Mouse (Mus musculus): Measurements from ENCODE around the gene Abca14. TPM values are rescaled to one million over a fixed set of nuclear protein-coding genes. Genes with fewer than 3 reads are reported as not detected.

The Abca14 gene
- total RNA-seq (2015; ENCODE audit: low replicate concordance) (not detected in 2 replicates), total RNA-seq (2017; ENCODE audit: low replicate concordance) (not detected in 2 replicates)

GRCm38 (mm10) chr7:120203789-120204188 is at the start of gene Abca14:
Gene Abca14, plus strand, starts transcription at chr7:120203961.
- ATAC-seq (replicated peaks; ENCODE audit: low FRiP score, poor library complexity, severe bottlenecking): no peak

- ATAC-seq (replicated peaks; ENCODE audit: low FRiP score, poor library complexity, severe bottlenecking): no peak
Observed at GRCm38 (mm10) chr7:120156841-120157409, 46.8 kb upstream of the Abca14 start.

DNA sequence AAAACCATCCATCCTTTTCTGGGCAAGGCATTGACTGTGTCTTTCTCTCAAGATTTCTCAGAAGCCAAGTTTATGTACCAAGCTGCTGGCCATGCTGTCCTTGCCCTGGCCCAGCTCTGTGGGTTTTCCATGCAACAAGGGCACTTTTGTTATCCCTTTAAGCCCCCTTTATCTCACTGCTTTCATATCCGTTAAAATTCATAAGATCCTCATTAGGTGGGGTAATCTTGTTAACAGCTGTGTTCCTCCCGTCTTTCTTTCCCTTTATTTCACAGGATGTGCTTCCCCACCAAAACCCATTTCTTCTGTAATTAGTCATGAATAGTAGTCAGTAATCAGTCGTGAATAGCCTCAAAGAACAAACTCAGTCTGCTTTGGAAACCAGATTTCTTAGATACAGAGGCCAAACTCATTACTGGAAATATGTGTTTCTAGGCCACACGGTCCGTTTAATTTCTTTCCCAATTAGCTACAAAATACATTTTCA is 46.1 kb upstream of the Abca14 start:
- no peak for ATAC-seq (replicated peaks; ENCODE audit: low FRiP score, poor library complexity, severe bottlenecking)

DNA sequence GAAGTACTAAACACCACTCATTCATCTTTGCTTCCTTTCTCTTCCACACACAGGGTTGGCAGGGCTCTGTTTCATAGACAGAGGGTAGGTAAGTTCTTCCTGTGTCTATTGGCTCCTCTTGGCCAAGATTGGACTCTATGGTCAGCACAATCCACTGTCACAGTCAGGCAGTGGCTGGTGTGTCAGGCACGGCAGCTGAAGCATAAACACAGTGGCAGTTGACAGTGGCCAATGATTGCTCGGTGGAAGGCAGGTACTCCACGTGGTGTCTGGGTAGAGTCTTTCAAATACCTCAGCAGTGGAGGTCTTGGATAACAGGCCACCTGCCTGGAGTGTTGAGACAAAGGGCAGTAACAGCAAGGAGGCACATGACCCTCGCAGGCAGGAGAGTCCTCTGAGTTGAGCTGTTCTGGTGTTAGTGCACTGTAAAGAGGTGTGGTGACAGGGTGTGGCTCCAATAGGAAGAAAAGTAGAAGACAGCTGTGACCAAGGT is 45.6 kb upstream of the Abca14 start:
- no peak for ATAC-seq (replicated peaks; ENCODE audit: low FRiP score, poor library complexity, severe bottlenecking)

DNA sequence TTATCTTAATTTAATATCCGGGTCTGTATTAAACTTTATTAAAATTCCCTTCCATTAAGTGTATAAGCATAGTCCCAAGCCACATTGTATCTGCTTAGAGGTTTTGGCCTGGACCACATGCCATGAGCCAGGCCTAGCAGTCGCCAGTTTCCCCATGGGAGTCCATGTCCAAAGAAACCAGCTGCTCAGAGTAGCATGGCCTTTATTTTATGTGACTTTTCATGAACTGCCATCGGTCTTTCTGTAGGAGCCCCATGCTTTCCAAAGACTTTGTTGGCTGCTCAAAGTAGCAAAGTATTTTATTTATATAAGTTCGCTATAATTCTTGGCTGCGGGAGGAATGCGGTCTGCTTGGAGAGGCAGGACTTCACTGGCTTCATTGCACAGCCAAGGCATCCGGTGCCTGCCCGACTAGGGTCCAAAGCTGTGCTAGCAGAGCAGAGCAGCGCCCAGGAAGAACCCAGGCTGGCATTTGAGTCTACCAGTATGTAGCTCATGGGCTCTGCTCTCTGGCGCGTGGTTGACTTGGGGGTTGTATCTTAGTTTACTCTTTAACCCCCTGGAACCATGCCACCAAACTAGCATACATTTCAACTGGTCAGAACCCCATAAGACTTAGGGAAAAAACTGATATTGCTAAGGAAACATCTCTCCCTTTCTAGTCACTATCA is 40.0 kb upstream of the Abca14 start:
- ATAC-seq (replicated peaks; ENCODE audit: low FRiP score, poor library complexity, severe bottlenecking): no peak

DNA sequence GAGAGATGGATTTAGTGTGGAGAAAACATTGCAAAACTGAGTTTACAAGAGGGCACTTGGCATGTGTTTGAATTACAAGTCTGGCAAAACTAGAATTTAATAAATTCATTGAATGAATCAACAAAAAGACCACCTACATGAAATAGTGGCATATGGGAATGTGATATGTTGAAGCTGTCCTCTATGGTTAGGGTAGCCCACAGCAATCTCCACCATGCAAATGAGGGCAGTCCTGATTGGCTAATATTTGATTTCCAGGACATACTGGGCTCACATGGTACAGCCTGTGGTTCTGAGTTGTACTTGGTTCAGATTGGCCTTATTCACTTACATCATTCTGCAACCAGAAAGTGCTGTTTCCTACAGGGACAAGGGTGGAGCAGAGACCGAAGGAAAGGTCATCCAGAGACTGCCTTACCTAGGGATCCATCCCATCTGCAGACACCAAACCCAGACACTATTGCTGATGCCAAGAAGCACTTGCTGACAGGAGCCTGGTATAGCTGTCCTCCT is 31.5 kb upstream of the Abca14 start:
- ATAC-seq (replicated peaks; ENCODE audit: low FRiP score, poor library complexity, severe bottlenecking): no peak

DNA sequence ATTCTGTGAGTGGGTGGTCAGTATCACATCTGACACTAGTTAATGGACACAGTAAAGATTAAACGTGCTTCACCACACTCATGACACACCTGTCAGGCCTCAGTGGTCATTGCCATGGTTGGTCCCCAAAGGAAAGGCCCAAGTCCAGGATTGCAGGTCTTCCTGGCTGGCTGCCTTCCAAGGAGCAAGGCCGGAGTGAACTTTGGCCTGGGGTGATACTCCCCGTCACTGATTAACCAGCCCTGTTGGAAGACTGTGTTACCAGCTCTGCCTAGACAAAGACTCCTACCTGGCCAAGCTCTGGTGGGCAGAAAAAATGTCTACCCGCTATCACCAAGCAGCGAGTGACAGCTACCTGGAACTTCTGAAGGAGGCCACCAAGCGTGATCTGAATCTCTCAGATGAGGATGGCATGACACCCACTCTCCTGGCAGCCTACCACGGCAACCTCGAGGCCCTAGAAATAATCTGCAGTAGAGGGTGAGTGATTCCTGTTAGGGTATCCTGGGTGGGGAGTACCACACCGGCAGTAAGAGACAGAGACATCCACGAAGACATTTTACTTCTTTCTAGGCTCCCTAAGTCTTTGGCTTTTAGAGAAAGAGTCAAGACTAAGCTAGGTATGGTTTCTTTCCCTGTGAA is 30.0 kb upstream of the Abca14 start, which contains the start of gene Anks4b:
TSS of gene Anks4b (plus strand) at position 256 of the 642 bp plus-strand sequence.
- ATAC-seq (replicated peaks; ENCODE audit: low FRiP score, poor library complexity, severe bottlenecking): no peak

GRCm38 (mm10) chr7:120174723-120175504 is 28.8 kb upstream of the Abca14 start:
- ATAC-seq (replicated peaks; ENCODE audit: low FRiP score, poor library complexity, severe bottlenecking): no peak

DNA sequence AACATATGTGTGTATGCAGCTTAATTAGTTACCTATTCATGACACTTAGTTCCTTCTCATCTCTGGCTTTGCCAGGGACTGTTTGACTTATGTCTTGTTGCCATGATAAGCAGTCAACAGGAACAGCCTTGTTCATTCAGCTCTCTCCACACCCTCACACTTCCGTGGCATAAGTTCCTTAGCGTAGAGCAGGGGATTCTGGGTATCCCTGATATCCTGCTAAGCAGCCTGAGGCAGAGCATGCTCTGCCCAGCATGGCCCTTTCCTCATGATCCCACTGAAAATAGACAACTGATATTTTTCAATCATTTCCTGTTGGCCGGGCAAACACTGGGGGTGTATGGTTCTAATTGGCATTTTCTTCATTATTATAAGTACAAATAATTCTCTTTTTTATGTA is 26.1 kb upstream of the Abca14 start:
- ATAC-seq (replicated peaks; ENCODE audit: low FRiP score, poor library complexity, severe bottlenecking): no peak

DNA sequence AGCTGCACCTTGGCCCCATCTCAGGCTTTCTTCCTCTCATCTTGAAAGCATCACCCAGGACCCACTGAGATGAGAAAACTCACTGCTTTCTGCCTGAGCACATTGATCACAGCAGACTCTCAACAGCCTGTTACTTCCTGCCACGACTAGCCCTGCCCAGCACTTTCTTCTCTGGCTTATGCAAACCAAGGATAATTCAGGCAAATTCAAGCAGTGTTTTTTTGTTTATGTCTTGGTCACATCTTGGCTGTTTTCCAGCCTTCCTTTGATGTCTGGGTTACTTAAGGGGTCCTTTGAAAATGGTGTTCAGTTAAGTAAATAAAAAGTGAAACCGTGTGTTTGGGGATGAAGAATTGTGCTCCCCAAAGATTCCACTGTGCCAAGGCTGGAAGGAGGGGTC is 24.8 kb upstream of the Abca14 start:
- ATAC-seq (replicated peaks; ENCODE audit: low FRiP score, poor library complexity, severe bottlenecking): no peak

- ATAC-seq (replicated peaks; ENCODE audit: low FRiP score, poor library complexity, severe bottlenecking): no peak
Observed at GRCm38 (mm10) chr7:120180547-120180946, 23.2 kb upstream of the Abca14 start.

DNA sequence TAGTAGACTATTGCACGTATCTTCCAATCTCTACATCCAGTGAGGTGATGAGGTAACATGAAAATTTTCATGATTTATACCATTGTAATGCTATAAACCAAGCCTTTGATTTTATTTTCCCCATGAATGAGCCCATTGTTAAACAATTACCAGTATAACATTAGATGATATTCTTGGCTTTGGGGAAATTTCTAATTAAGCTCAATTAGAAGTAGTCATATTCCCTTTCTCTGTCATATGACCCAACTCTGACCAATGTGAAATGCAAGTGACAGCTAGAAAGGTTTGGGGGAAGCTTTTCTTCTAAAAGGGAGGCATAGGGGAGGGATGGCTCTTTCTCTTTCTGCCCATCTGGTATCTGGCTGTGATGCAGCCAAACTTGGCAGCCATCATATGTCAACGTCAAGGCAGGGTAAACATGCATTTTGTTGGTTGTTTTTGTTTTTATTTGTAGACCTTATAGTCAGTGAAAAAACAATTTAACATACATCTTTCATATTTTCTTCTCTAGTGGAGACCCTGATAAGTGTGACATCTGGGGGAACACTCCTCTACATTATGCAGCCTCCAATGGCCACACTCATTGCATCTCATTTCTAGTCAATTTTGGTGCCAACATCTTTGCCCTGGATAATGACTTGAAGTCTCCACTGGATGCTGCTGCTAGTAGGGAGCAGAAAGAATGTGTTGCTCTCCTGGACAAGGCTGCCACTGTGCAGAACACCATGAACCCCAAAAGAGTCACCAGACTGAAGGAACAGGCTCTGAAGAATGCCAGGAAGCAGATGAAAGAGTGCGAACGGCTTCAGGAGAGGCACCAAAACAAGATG is 22.1 kb upstream of the Abca14 start:
- no peak for ATAC-seq (replicated peaks; ENCODE audit: low FRiP score, poor library complexity, severe bottlenecking)

GRCm38 (mm10) chr7:120182891-120183290 is 20.9 kb upstream of the Abca14 start:
- ATAC-seq (replicated peaks; ENCODE audit: low FRiP score, poor library complexity, severe bottlenecking): no peak

GRCm38 (mm10) chr7:120188946-120189345 is 14.8 kb upstream of the Abca14 start:
- no peak for ATAC-seq (replicated peaks; ENCODE audit: low FRiP score, poor library complexity, severe bottlenecking)

- no peak for ATAC-seq (replicated peaks; ENCODE audit: low FRiP score, poor library complexity, severe bottlenecking)
Observed at GRCm38 (mm10) chr7:120189369-120190149, 14.2 kb upstream of the Abca14 start.

GRCm38 (mm10) chr7:120190150-120190665 is 13.6 kb upstream of the Abca14 start:
- ATAC-seq (replicated peaks; ENCODE audit: low FRiP score, poor library complexity, severe bottlenecking): no peak

DNA sequence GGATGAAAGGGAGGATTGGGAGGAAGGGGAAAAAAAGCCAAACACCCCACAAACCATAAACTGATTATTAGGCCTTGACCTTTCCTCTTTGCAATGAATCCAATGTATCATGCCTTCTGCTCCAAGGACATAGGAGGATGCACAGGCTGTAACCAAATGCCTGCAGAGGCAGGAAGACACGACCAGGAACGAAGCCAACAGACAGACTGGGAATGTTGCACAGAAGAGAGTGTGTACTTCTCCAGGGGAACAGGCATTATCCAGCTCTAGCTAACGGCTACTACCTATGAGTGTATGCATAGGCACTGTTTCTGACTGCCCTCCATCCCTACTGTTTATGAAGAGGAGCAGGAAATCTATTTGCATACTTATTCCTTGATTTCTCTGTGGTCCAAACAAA is 11.6 kb upstream of the Abca14 start:
- no peak for ATAC-seq (replicated peaks; ENCODE audit: low FRiP score, poor library complexity, severe bottlenecking)

- ATAC-seq (replicated peaks; ENCODE audit: low FRiP score, poor library complexity, severe bottlenecking): no peak
Observed at GRCm38 (mm10) chr7:120192816-120193215, 10.9 kb upstream of the Abca14 start.
